Mouse (Mus musculus) liver, postnatal 0 days (tissue): ENCODE data around the gene Ddx25.

Experiments
- CTCF ChIP-seq: sonication (generic); IDR thresholded peaks from 2 replicates; pipeline ENCODE4 v1.5.1; 2016; ENCODE audit warnings: antibody characterized with exemption, low read depth
- EP300 ChIP-seq: IDR thresholded peaks from 2 replicates; pipeline ENCODE4 v1.6.1; 2016; ENCODE audit warnings: antibody characterized with exemption, low read depth, mild to moderate bottlenecking

DNA sequence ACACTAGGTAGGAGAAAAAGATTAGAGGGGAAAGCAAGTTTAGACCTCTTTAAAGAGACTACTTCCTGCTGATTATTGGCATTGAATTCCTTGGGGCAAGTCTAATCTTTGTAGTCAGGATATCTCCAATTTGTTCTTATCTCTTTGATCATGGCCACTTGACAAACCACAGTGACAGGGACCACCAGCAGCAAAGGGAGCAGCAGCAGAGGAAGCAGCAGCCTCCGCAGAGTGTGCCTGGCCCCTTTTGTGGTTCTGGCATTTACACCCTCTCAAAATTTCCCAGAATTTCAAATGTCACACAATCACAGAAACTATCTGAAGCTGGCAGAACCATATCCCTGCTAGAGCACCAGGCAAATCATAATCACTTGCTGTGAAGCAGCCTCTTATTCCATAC lies 29.3 kb upstream of the Ddx25 start:
- TF ChIP-seq CTCF (no peak), EP300 (no peak)
